Mouse (Mus musculus): Measurements from ENCODE around the gene Dzip1l. TPM values are rescaled to one million over a fixed set of nuclear protein-coding genes. Genes with fewer than 3 reads are reported as not detected.
A peak's percentile ranks its signal among the peaks of the same experiment; 100 is the strongest.

Gene Dzip1l
- total RNA-seq, 2 experiments from 2014 or later, result 3.3 to 4.3 TPM

GRCm38 (mm10) chr9:99660756-99661155, 31.5 kb downstream of the Dzip1l start:
- no peak for DNase-seq

- peak in 1 of 2 experiments; percentile 8 for DNase-seq
Observed at GRCm38 (mm10) chr9:99661606-99662166, 32.4 kb downstream of the Dzip1l start.

DNA sequence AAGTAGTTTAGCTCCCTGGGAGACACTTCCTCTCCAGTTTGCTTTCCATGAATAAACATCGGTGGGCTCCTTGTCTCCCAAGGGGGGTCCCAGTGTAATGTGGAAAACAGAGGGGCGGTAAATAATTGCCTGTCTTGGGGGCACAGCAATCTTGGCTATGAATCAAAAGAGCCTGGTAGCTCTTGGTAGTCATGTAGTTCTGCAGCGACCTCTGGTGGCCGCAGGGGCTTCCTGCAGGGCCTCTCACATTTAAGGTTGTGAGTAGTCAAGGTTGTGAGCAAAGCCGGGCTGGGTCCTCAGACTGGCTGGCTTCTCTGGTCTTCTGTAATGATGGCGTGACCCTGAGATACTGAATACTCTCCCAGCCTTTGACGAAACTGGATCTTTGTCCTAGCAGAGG, 33.1 kb downstream of the Dzip1l start:
- peak; percentile 29 to 75 for DNase-seq

GRCm38 (mm10) chr9:99662887-99663286, 33.6 kb downstream of the Dzip1l start:
- no peak for DNase-seq

- peak; percentile 56 to 74 for DNase-seq
Observed at GRCm38 (mm10) chr9:99667596-99667995, 38.3 kb downstream of the Dzip1l start.

DNA sequence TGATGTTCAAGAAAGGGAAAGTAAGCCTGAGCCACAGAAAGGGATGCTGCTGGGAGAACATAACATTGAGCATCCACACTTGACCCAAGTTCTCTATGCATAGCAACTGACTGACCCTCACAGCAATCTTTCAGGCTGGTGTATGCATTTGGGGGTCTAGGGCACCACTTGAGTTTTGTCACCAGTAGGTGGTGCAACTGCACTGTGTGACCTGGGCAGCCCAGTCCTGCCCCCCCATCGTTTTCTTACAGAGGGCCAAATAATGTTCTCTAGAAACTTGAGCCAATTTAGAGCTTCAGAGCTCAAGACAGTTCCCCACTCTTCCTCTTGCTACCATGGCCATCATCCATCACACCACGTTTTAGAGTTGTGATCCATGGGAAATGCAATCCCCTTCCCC, 42.3 kb downstream of the Dzip1l start:
- DNase-seq, result no peak

DNA sequence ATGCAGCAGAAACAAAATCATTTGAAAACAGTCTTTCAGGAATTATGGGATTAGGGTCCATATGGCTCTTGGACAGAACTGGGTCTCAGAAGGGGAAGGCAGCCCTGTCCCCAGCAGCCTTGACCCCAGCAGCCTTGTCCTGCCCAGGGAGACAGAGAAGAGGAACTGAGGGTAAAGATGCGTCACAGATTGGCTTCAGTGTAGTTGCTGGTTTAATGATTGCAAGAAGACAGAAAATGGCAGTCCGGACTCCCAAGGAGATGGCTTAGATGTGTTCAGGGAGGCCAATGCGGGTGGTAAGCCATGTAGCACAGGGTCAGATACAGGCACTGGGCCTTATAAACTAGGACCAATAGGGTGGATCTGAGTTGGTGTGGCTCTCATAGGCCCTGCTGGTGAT, 46.4 kb downstream of the Dzip1l start:
- no peak for DNase-seq

DNA sequence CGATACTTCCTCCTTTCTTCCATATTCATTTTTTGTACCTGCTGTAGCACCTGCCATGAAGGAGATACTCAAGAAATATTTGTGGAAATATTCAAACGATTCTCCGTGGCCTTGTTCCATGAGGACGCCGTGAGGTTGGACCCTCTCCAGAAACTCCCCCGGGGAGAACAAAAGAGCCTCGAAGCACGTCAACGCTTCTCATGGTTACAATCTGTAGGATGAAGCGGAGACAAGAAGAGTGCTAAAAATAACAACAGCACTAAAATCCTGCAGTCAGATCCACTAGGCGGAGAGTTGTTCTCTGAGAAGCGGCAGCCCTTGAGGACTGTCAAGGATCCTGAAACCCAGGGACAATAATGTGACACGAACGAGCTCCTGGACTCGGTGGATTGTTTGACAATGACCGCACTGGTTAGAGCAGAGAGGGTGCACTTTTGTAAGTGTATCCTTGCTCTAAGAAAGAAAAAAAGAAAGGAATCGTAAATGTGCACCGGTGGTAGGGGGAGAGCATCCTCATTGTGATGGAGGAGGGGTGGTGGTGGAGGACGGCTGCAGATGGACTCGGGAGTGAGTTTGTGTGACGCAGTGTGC, 52.8 kb downstream of the Dzip1l start:
- no peak for DNase-seq

GRCm38 (mm10) chr9:99685061-99685521, 55.8 kb downstream of the Dzip1l start:
- no peak for DNase-seq

- no peak for DNase-seq
Observed at GRCm38 (mm10) chr9:99685536-99686231, 56.4 kb downstream of the Dzip1l start.

DNA sequence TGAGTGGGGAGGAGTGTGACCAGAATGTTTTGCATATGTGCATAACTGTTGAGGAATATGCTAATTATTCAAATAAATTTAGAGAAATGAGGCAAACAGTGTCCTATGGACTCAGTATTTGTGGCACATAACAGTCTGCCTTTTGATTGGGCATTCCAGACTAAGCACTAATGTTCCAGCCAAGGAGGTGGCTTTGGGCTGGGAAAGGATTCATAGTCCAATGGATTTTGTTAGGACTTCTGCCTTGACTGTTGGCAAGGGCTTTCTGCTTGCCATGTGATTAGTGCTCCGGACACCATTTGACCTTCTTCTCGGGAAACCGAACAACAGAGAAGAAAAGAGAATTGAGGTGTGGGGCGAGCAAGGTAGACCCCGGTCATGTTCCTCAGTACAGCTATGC, 60.5 kb downstream of the Dzip1l start:
- no peak for DNase-seq

GRCm38 (mm10) chr9:99690386-99690785, 61.1 kb downstream of the Dzip1l start:
- DNase-seq, result no peak

DNA sequence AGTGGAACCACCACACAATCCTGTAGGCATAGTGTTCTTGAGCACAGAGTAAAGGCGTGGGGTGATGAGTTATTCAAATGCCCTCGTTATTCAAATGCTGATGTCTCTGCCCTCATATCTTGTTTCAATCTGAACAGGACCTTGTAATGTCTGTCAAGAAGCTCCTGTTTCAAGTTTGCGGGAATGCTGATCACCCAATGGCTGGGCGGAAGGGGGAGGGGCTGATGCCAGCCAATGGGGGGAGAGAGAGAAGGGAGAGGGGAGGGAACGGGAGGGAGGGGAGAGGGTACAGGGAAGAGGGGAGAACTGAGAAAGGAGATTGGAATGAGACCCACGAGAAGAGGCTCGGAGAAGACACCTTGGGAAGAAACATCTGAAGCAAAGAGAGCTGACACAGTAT, 65.7 kb downstream of the Dzip1l start:
- no peak for DNase-seq

DNA sequence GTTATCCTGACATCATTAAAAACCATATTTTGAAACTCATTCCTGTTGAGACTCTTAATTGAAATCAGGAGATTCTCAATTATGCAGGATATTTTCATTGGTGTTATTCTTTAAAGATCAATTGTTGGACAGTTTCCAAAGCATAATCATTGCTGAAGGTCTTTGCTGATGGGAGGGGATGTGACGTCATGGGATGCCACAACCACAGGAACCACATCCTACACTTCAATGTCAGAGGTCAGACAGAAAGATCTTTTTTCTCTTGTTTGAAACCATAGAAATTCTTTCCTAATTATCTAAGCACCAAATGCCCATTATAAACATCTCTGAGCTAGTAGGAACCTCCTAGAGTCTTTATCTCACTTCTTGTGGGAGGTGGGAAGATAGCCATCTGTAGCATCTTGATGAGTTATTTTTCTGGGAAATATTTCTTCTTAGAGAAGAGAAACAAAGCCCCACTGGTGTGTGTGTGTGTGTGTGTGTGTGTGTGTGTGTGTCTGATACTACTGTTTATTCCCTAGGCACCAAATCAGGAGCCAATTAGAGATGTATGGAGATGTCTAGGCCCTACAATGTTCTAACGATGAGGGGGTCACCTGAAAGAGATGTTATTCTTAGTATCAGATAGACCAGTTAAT, 70.6 kb downstream of the Dzip1l start:
- DNase-seq, result no peak

GRCm38 (mm10) chr9:99701187-99701586, 71.9 kb downstream of the Dzip1l start:
- DNase-seq, result no peak

DNA sequence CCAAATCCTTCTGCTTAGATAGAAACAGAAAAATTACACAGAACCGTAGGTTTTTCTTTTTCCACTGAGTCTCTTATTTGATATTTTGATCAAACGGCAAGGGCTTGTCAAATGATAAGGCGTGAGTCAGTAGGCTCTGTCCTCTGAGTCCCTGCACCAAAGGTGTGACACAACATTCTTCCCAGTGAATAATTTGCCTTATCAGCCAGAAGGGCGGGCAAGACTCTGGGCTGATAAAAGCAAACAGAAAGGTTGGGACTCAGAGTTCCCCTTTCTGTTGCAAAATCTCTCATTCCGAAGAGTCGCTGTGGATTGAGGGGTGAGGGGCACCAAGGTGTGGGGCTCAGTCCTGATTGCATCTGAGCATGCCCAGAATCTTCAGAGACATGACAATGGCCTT, 72.9 kb downstream of the Dzip1l start:
- no peak for DNase-seq

DNA sequence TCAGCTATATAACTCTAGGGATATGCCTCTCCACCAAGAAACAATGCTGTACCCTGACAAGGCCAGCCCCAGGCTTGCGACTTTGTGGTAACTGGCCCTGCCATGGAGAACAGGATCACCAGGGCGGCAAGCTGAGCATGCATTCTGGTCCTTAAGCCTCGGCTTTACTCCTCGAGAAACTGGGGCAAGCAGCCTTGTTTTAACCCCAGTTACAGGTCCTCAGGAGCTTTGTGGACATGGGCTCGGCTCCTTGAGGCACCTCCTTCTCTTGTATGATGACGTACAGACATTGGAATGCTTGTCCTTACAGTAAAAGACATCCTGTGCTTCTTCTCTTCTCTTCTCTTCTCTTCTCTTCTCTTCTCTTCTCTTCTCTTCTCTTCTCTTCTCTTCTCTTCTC, 74.4 kb downstream of the Dzip1l start:
- no peak for DNase-seq

- DNase-seq, result no peak
Observed at GRCm38 (mm10) chr9:99706264-99706663, 77.0 kb downstream of the Dzip1l start.

- no peak for DNase-seq
Observed at GRCm38 (mm10) chr9:99707425-99708126, 78.3 kb downstream of the Dzip1l start.

DNA sequence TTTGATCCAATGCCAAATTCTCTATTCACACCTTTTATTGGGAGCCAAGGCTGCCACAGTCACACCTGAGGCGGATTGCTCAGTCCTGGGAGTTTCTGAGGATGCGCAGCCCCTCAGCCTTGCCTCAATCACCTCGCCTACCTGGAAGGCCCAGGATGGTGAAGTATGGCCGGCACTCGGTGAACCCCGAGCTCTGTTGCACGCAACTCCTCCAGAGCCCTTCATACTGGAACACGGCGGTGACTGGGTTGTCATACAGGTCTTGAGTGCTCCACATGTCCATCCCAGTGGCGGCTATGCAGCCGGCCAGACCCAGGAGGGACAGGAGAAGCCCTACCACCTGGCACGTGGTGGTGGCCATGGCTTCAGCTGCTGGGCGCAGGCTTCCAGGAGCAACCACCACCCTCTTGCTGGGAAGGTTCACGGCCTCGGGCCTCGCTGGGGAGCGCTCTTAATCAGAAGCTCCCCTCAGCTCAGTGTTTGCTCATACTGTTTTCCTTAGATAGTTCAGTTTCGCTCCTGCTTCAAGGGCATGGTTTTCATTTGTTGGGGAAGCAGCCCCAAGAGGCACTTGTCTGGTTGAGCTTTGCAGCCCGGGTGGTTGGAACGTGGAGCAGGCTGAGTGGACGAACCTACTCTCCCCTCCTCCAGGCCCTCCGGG, 80.4 kb downstream of the Dzip1l start:
- DNase-seq, result no peak

GRCm38 (mm10) chr9:99710297-99710696, 81.0 kb downstream of the Dzip1l start:
- no peak for DNase-seq

- no peak for DNase-seq
Observed at GRCm38 (mm10) chr9:99717134-99717533, 87.8 kb downstream of the Dzip1l start, which contains the start of gene Cldn18. TSS of gene Cldn18 (minus strand) at chr9:99717267.
